Mouse (Mus musculus): Measurements from ENCODE around the gene Tbc1d1. TPM values are rescaled to one million over a fixed set of nuclear protein-coding genes. Genes with fewer than 3 reads are reported as not detected.

Gene Tbc1d1
- polyA plus RNA-seq, 1 experiment from 2014 or later, result 15.9 TPM

GRCm38 (mm10) chr5:64212619-64213018, 56.5 kb downstream of the Tbc1d1 start:
- no peak for ATAC-seq
- Histone ChIP-seq H3K4me3 (no peak overlapping the region), H3K27ac (no peak overlapping the region), H3K27me3 (no peaks in the 10 kb centered on the region), H3K4me2 (no peak overlapping the region), H3K9me3 (replicated peaks) (no peaks in the 10 kb centered on the region), H3K36me3 (ENCODE audit: poor library complexity, severe bottlenecking) (no peaks in the 10 kb centered on the region), H3K4me1 (no peaks in the 10 kb centered on the region), H3K9ac (no peak overlapping the region)
- WGBS, result 86% methylated on average over 3 of the region's 3 CpGs

GRCm38 (mm10) chr5:64215806-64216205, 59.7 kb downstream of the Tbc1d1 start:
- ATAC-seq, result no peak
- H3K27ac ChIP-seq, result no peak overlapping the region
- WGBS, result 93% methylated on average over 5 of the region's 5 CpGs
- H3K9ac ChIP-seq, result no peak overlapping the region
- no peak overlapping the region for H3K4me3 ChIP-seq
- no peak overlapping the region for H3K4me2 ChIP-seq
- H3K27me3 ChIP-seq, result no peaks in the 10 kb centered on the region
- no peaks in the 10 kb centered on the region for H3K9me3 ChIP-seq (replicated peaks)
- H3K36me3 ChIP-seq (ENCODE audit: poor library complexity, severe bottlenecking), result no peaks in the 10 kb centered on the region
- no peaks in the 10 kb centered on the region for H3K4me1 ChIP-seq

DNA sequence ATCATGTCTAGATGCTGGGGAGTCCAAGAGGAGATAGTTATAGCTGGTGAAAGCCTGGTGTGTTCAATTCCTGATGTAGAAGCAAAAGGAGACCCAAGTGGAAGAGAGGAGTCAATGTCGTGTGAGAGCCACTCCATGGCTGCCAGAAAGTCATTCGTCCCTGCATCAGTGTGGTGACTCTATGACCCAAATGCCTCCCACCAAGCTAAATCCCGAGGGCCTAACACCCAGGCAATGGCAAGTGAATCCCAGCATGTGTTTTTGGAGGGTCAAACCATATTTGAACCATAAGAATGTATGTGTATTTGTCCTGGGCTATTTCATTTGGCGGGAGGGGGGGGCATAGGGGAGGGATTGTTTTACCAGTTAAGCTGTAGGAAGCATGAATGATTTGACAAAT, 60.2 kb downstream of the Tbc1d1 start:
- Histone ChIP-seq H3K4me3 (no peak overlapping the region), H3K36me3 (ENCODE audit: poor library complexity, severe bottlenecking) (no peaks in the 10 kb centered on the region), H3K27ac (no peak overlapping the region), H3K9me3 (replicated peaks) (no peaks in the 10 kb centered on the region), H3K9ac (no peak overlapping the region), H3K27me3 (no peaks in the 10 kb centered on the region), H3K4me1 (no peaks in the 10 kb centered on the region), H3K4me2 (no peak overlapping the region)
- ATAC-seq, result no peak
- whole genome bisulfite sequencing, result 87% methylated on average over 4 of the region's 4 CpGs

GRCm38 (mm10) chr5:64217256-64217655, 61.2 kb downstream of the Tbc1d1 start:
- no peak overlapping the region for H3K9ac ChIP-seq
- 93% methylated on average over 8 of the region's 8 CpGs for WGBS
- no peaks in the 10 kb centered on the region for H3K27me3 ChIP-seq
- H3K36me3 ChIP-seq (ENCODE audit: poor library complexity, severe bottlenecking), result no peaks in the 10 kb centered on the region
- no peak overlapping the region for H3K4me2 ChIP-seq
- no peak for ATAC-seq
- H3K4me1 ChIP-seq, result no peaks in the 10 kb centered on the region
- H3K4me3 ChIP-seq, result no peak overlapping the region
- H3K9me3 ChIP-seq (replicated peaks), result no peaks in the 10 kb centered on the region
- H3K27ac ChIP-seq, result no peak overlapping the region

GRCm38 (mm10) chr5:64217816-64218602, 61.9 kb downstream of the Tbc1d1 start:
- no peak overlapping the region for H3K4me2 ChIP-seq
- H3K4me1 ChIP-seq, result no peaks in the 10 kb centered on the region
- H3K9ac ChIP-seq, result no peak overlapping the region
- no peaks in the 10 kb centered on the region for H3K27me3 ChIP-seq
- no peak for ATAC-seq
- no peaks in the 10 kb centered on the region for H3K9me3 ChIP-seq (replicated peaks)
- 79% methylated on average over 13 of the region's 13 CpGs for WGBS
- H3K27ac ChIP-seq, result no peak overlapping the region
- H3K4me3 ChIP-seq, result no peak overlapping the region
- H3K36me3 ChIP-seq (ENCODE audit: poor library complexity, severe bottlenecking), result no peaks in the 10 kb centered on the region

DNA sequence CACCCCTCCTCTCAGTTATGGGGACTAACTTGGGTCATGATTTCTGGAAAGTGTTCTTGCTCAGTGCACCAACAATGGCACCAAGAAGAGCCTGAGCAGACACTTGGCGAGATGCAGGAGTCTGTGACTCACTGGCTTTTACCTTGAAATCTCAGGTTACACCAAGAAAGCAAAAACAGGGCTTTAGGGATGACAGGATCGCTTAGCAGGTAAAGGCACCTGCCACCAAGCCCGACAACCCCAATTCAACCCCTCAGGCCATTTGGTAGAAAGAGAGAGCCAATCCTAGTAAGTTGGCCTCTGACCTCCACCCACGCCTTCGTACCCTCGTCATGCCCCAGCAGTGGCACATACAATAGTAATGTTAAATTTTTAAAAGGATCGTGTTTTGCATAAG, 62.5 kb downstream of the Tbc1d1 start:
- H3K36me3 ChIP-seq (ENCODE audit: poor library complexity, severe bottlenecking), result no peaks in the 10 kb centered on the region
- H3K9ac ChIP-seq, result no peak overlapping the region
- H3K4me1 ChIP-seq, result no peaks in the 10 kb centered on the region
- H3K27me3 ChIP-seq, result no peaks in the 10 kb centered on the region
- ATAC-seq, result no peak
- 82% methylated on average over 7 of the region's 7 CpGs for WGBS
- H3K27ac ChIP-seq, result no peak overlapping the region
- H3K4me2 ChIP-seq, result no peak overlapping the region
- H3K4me3 ChIP-seq, result no peak overlapping the region
- no peaks in the 10 kb centered on the region for H3K9me3 ChIP-seq (replicated peaks)

DNA sequence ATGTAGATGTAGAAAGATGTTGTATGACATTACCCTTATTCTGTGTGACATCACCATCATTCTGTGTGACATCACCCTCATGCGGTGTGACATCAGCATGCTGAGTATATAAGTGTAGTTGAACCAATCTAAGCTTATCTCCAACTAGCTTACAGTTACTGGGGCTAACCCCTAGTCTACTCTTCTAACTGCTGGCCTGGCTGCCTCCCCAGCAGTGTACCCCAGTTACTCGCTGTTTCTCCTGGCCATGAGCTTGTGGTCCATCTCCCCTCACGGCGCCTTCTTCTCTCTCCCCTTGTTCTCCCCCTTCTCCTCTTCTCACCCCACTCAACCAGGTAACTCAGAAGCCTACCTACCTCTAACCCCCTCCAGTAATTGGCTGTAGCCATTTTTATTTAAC, 64.7 kb downstream of the Tbc1d1 start:
- Histone ChIP-seq H3K9ac (no peak overlapping the region), H3K4me3 (no peak overlapping the region), H3K27me3 (no peaks in the 10 kb centered on the region), H3K4me1 (peaks cover 13% of the 10 kb centered on the region), H3K36me3 (ENCODE audit: poor library complexity, severe bottlenecking) (no peaks in the 10 kb centered on the region), H3K4me2 (no peak overlapping the region), H3K9me3 (replicated peaks) (no peaks in the 10 kb centered on the region), H3K27ac (no peak overlapping the region)
- ATAC-seq, result no peak
- 98% methylated on average over 4 of the region's 4 CpGs for WGBS

DNA sequence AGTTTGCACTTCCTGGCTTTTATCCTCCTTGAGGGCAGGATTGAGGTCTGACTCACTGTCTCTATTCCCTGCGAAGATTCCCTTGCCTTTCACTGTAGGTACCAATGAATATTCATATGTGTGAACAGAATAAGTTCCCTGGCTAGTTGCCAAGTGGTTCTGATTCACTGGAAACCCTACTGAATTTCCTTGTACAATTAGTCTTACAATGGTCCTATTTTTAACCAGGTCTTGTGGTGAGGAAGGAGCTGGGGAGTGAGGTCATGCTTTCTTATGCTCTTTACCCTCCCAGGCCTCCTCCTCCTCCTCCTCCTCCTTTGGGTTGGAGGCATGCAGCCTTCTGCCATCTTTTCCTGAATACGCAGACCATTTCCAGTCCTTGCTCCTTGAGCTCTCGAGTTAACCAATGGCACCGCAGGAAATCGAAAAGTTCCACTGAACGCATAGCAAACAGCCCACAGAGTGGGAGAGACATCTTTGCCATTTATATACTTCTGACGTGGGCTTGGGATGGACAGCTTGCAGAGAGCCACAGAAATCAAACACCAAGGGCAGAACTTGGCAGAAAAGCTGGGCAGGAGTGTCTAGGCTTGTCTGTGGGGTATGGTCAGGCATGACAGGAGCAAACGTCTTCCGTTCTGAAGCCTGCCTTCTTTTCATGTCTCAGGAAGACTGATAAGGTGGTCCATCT, 68.8 kb downstream of the Tbc1d1 start:
- ATAC-seq, result peak; percentile 82
- no peak overlapping the region for H3K4me3 ChIP-seq
- WGBS, result 48% methylated on average over 9 of the region's 9 CpGs
- H3K27me3 ChIP-seq, result no peaks in the 10 kb centered on the region
- peaks cover 13% of the 10 kb centered on the region for H3K4me1 ChIP-seq
- no peak overlapping the region for H3K4me2 ChIP-seq
- no peaks in the 10 kb centered on the region for H3K36me3 ChIP-seq (ENCODE audit: poor library complexity, severe bottlenecking)
- no peak overlapping the region for H3K9ac ChIP-seq
- H3K9me3 ChIP-seq (replicated peaks), result no peaks in the 10 kb centered on the region
- H3K27ac ChIP-seq, result peak overlapping the region; percentile 49

GRCm38 (mm10) chr5:64228252-64228651, 72.1 kb downstream of the Tbc1d1 start:
- Histone ChIP-seq H3K9ac (no peak overlapping the region), H3K27ac (no peak overlapping the region), H3K27me3 (no peaks in the 10 kb centered on the region), H3K9me3 (replicated peaks) (no peaks in the 10 kb centered on the region), H3K4me2 (no peak overlapping the region), H3K4me3 (no peak overlapping the region), H3K4me1 (peaks cover 27% of the 10 kb centered on the region), H3K36me3 (ENCODE audit: poor library complexity, severe bottlenecking) (no peaks in the 10 kb centered on the region)
- WGBS, result 69% methylated on average over 3 of the region's 3 CpGs
- no peak for ATAC-seq

DNA sequence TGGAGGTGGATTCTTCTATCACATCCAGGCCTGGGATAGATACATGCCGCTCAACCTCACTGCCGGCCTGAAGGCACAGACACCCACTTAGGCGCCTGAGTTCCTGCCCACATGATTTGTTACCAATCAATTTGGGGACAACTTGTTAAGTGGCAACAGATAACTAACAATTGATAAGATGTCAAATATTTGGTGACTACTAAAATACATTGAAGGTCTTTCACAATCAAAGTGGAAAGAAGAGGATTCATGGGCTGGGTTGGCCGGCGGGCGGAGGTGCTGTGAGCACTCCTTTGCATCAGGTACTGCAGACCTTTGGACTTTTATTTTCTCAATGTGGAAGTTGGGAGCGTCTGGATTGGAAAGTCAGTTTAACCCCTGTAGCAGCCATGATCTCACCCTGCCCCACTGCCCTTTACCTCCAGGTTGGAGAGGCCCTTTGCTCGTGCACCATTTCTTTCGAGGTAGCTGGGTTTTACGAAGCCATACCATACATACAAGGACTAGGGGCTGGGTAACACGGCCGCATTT, 73.3 kb downstream of the Tbc1d1 start:
- Histone ChIP-seq H3K27me3 (no peaks in the 10 kb centered on the region), H3K36me3 (ENCODE audit: poor library complexity, severe bottlenecking) (no peaks in the 10 kb centered on the region), H3K9me3 (replicated peaks) (no peaks in the 10 kb centered on the region), H3K4me2 (peak overlapping the region; percentile 94), H3K27ac (no peak overlapping the region), H3K4me1 (peaks cover 25% of the 10 kb centered on the region), H3K4me3 (peak overlapping the region; percentile 67), H3K9ac (peak overlapping the region; percentile 79)
- WGBS, result 46% methylated on average over 12 of the region's 12 CpGs
- ATAC-seq, result no peak

GRCm38 (mm10) chr5:64230061-64230466, 74.0 kb downstream of the Tbc1d1 start:
- H3K27me3 ChIP-seq, result no peaks in the 10 kb centered on the region
- no peaks in the 10 kb centered on the region for H3K9me3 ChIP-seq (replicated peaks)
- peak overlapping the region; percentile 48; the same call in 1 of the 2 replicates for H3K27ac ChIP-seq

DNA sequence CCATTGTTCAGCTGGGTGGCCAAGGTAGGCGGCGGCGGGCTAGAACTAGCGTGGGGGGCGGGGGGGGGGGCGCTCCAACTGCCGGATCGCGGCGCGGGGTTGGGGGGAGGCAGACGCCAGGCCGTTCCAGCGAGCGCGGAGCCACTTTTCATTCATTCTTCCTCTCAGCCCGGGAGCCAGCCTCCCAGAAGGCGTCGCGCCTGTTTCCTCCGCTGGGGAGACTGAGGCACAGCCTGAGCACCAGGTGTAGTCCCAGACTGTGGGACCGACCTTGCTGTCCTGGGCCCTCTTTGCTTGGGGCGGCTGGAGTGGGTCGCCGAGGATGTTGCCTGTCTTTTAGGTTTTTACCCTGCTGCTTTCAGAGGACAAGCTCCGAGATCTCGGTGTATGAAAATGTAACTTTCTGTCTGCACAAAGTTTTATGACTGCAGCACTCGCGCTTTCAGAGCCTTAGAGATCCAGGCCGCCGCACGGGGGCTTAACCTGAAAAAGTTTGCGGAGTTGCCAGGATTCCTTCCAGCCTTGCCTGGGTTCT, 74.5 kb downstream of the Tbc1d1 start:
- peak overlapping the region; percentile 79 for H3K9ac ChIP-seq
- WGBS, result under 1% methylated on average over 20 of the region's 33 CpGs
- H3K4me3 ChIP-seq, result peak overlapping the region; percentile 67
- peak overlapping the region; percentile 48; the same call in 1 of the 2 replicates for H3K27ac ChIP-seq
- H3K9me3 ChIP-seq (replicated peaks), result no peaks in the 10 kb centered on the region
- H3K36me3 ChIP-seq (ENCODE audit: poor library complexity, severe bottlenecking), result no peaks in the 10 kb centered on the region
- H3K4me1 ChIP-seq, result peaks cover 16% of the 10 kb centered on the region
- H3K4me2 ChIP-seq, result peak overlapping the region; percentile 94
- ATAC-seq, result peak; percentile 77
- H3K27me3 ChIP-seq, result no peaks in the 10 kb centered on the region

More at GRCm38 (mm10) chr5:64230061-64230466, 74.0 kb downstream of the Tbc1d1 start:
- H3K4me1 ChIP-seq, result peaks cover 21% of the 10 kb centered on the region
- peak; percentile 95 for ATAC-seq
- H3K36me3 ChIP-seq (ENCODE audit: poor library complexity, severe bottlenecking), result no peaks in the 10 kb centered on the region
- H3K9ac ChIP-seq, result peak overlapping the region; percentile 79
- peak overlapping the region; percentile 94 for H3K4me2 ChIP-seq
- peak overlapping the region; percentile 67 for H3K4me3 ChIP-seq
- WGBS, result under 1% methylated on average over 39 of the region's 48 CpGs
